Mouse (Mus musculus) CH12.LX (cell line): ENCODE measurements around the gene Usp36. TPM values are rescaled to one million over a fixed set of nuclear protein-coding genes. Genes with fewer than 3 reads are reported as not detected.

Experiments used
- DNase-seq: peaks from one replicate; pipeline ENCODE4 v3.0.0-alpha.2; 2013; ENCODE audit errors: extremely low read depth
- H3K27ac ChIP-seq: 2 replicates; pipeline ENCODE4 v1.5.1; 2012; ENCODE audit warnings: low read depth, mild to moderate bottlenecking, control low read depth, moderate library complexity; ENCODE audit not compliant: insufficient read depth
- H3K27me3 ChIP-seq: replicated peaks from 2 replicates; pipeline ENCODE3; 2012; ENCODE audit warnings: inconsistent platforms
- H3K36me3 ChIP-seq, 2 experiments: replicated peaks in 1 of 2; 2 replicates each; pipeline versions ENCODE3 to v1.6.1; 2012; ENCODE audit warnings: inconsistent platforms in 1 of 2, low read length in 1 of 2, mild to moderate bottlenecking in 1 of 2, mixed read lengths in 1 of 2, moderate library complexity in 1 of 2; ENCODE audit not compliant: control insufficient read depth in 1 of 2, insufficient read depth in 1 of 2
- H3K4me1 ChIP-seq, 2 experiments: 2 replicates each; pipeline ENCODE4 v1.6.1; 2012; ENCODE audit warnings: inconsistent platforms in 1 of 2, moderate library complexity in 1 of 2; ENCODE audit not compliant: insufficient read depth in 2 of 2, control insufficient read depth in 1 of 2
- H3K4me2 ChIP-seq: 2 replicates; pipeline ENCODE4 v1.6.1; 2012; ENCODE audit warnings: low read depth, mild to moderate bottlenecking, control low read depth; ENCODE audit not compliant: poor library complexity, insufficient read depth, severe bottlenecking
- H3K4me3 ChIP-seq, 3 experiments: fragments of 150-350 bp in 1 of 3; sonication (generic) in 1 of 3; replicated peaks in 1 of 3; 2 replicates each; pipeline versions ENCODE3 to v1.5.1; 2011 to 2012; ENCODE audit warnings: low read depth in 2 of 3, low read length in 2 of 3, mild to moderate bottlenecking in 2 of 3, moderate library complexity in 2 of 3, control low read depth in 1 of 3, improper control_type of control experiment in 1 of 3, inconsistent platforms in 1 of 3, mixed read lengths in 1 of 3; ENCODE audit not compliant: poor library complexity in 1 of 3
- H3K79me2 ChIP-seq: replicated peaks from 2 replicates; pipeline ENCODE4 v1.6.1; 2012; ENCODE audit warnings: mild to moderate bottlenecking, moderate library complexity; ENCODE audit not compliant: control insufficient read depth, poor library complexity, insufficient read depth, severe bottlenecking; ENCODE audit errors: extremely low read depth
- H3K9ac ChIP-seq: 2 replicates; pipeline ENCODE4 v1.6.1; 2012; ENCODE audit warnings: low read depth, mild to moderate bottlenecking, control low read depth, moderate library complexity; ENCODE audit not compliant: insufficient read depth
- H3K9me3 ChIP-seq: replicated peaks from 2 replicates; pipeline ENCODE3; 2012; ENCODE audit warnings: low read length, inconsistent platforms, mixed read lengths
- BHLHE40 ChIP-seq: IDR thresholded peaks from 2 replicates; pipeline ENCODE4 v1.6.1; 2011; ENCODE audit warnings: mild to moderate bottlenecking, low read depth, low read length, improper control_type of control experiment
- CHD1 ChIP-seq: IDR thresholded peaks from 2 replicates; pipeline ENCODE4 v1.6.1; 2012; ENCODE audit warnings: low read depth, low read length, improper control_type of control experiment, inconsistent platforms
- CHD2 ChIP-seq: IDR thresholded peaks from 2 replicates; pipeline ENCODE4 v1.6.1; 2011; ENCODE audit warnings: low read length, improper control_type of control experiment
- E2F4 ChIP-seq: IDR thresholded peaks from 2 replicates; pipeline ENCODE4 v1.6.1; 2011; ENCODE audit warnings: low read depth, low read length, improper control_type of control experiment; ENCODE audit not compliant: insufficient replicate concordance
- EP300 ChIP-seq: IDR thresholded peaks from 2 replicates; pipeline ENCODE4 v1.6.1; 2011; ENCODE audit warnings: low read length, improper control_type of control experiment
- HCFC1 ChIP-seq: IDR thresholded peaks from 2 replicates; pipeline ENCODE4 v1.6.1; 2012; ENCODE audit warnings: low read depth, mild to moderate bottlenecking, inconsistent platforms, low read length, improper control_type of control experiment
- IRF4 ChIP-seq: IDR thresholded peaks from 2 replicates; pipeline ENCODE4 v1.6.1; 2014; ENCODE audit warnings: low read depth, mild to moderate bottlenecking, inconsistent platforms, low read length, improper control_type of control experiment
- JUN ChIP-seq: IDR thresholded peaks from 2 replicates; pipeline ENCODE4 v1.6.1; 2011; ENCODE audit warnings: low read depth, mild to moderate bottlenecking, low read length, improper control_type of control experiment, moderate library complexity; ENCODE audit not compliant: insufficient read depth
- JUND ChIP-seq: conservative IDR thresholded peaks from 2 replicates; pipeline ENCODE4 v1.6.1; 2011; ENCODE audit warnings: low read depth, low read length, improper control_type of control experiment
- MAX ChIP-seq: IDR thresholded peaks from 2 replicates; pipeline ENCODE4 v1.6.1; 2011; ENCODE audit warnings: low read length, improper control_type of control experiment
- MEF2A ChIP-seq: IDR thresholded peaks from 2 replicates; pipeline ENCODE4 v1.6.1; 2014; ENCODE audit warnings: low read depth, mild to moderate bottlenecking, inconsistent platforms, low read length, improper control_type of control experiment, borderline replicate concordance
- MXI1 ChIP-seq: IDR thresholded peaks from 2 replicates; pipeline ENCODE4 v1.6.1; 2011; ENCODE audit warnings: mild to moderate bottlenecking, low read depth, low read length, improper control_type of control experiment
- MYC ChIP-seq: IDR thresholded peaks from 2 replicates; pipeline ENCODE4 v1.6.1; 2011; ENCODE audit warnings: low read depth, mild to moderate bottlenecking, improper control_type of control experiment, low read length
- NRF1 ChIP-seq: IDR thresholded peaks from 2 replicates; pipeline ENCODE4 v1.6.1; 2014; ENCODE audit warnings: low read depth, mild to moderate bottlenecking, inconsistent platforms, low read length, improper control_type of control experiment, moderate library complexity
- PAX5 ChIP-seq: IDR thresholded peaks from 2 replicates; pipeline ENCODE4 v1.6.1; 2012; ENCODE audit warnings: low read length, inconsistent platforms, mixed read lengths
- POLR2AphosphoS2 ChIP-seq: IDR thresholded peaks from 2 replicates; pipeline ENCODE4 v1.6.1; 2011; ENCODE audit warnings: low read depth, low read length, improper control_type of control experiment
- RCOR1 ChIP-seq: conservative IDR thresholded peaks from 2 replicates; pipeline ENCODE4 v1.6.1; 2012; ENCODE audit warnings: low read depth, mild to moderate bottlenecking, inconsistent platforms, low read length, improper control_type of control experiment
- SIN3A ChIP-seq: IDR thresholded peaks from 2 replicates; pipeline ENCODE4 v1.6.1; 2012; ENCODE audit warnings: low read length, improper control_type of control experiment, inconsistent platforms
- TBP ChIP-seq: conservative IDR thresholded peaks from 2 replicates; pipeline ENCODE4 v1.6.1; 2011; ENCODE audit warnings: low read depth, low read length, improper control_type of control experiment
- TCF12 ChIP-seq: IDR thresholded peaks from 2 replicates; pipeline ENCODE4 v1.6.1; 2014; ENCODE audit warnings: low read depth, mild to moderate bottlenecking, inconsistent platforms, low read length, improper control_type of control experiment
- USF1 ChIP-seq: IDR thresholded peaks from 2 replicates; pipeline ENCODE4 v1.6.1; 2014; ENCODE audit warnings: low read depth, mild to moderate bottlenecking, inconsistent platforms, low read length, improper control_type of control experiment
- ZC3H11A ChIP-seq: IDR thresholded peaks from 2 replicates; pipeline ENCODE4 v1.6.1; 2012; ENCODE audit warnings: low read depth, mild to moderate bottlenecking, inconsistent platforms, low read length, improper control_type of control experiment
- ZKSCAN1 ChIP-seq: IDR thresholded peaks from 2 replicates; pipeline ENCODE4 v1.6.1; 2012; ENCODE audit warnings: low read depth, inconsistent platforms, low read length, improper control_type of control experiment, borderline replicate concordance
- dilution Hi-C: fragments of 300-500 bp; cut with MboI; formaldehyde crosslinking; loops from 2 replicates; pipeline ENCODE4 v1.14.3; 2020; ENCODE audit warnings: low sequenced_read_pairs; ENCODE audit not compliant: extremely low pct_unique_long_range_greater_than_20kb, extremely low pct_ligation_motif_present
- in situ Hi-C: fragments of 300-500 bp; cut with MboI; formaldehyde crosslinking; loops from 3 replicates; pipeline ENCODE4 v1.14.3; 2019; ENCODE audit warnings: low sequenced_read_pairs, low pct_ligation_motif_present, low pct_unique_long_range_greater_than_20kb, mixed read lengths
- polyA plus RNA-seq: library from polyadenylated mRNA; unstranded; fragments of >175 nt; gene quantifications from 2 replicates; pipeline ENCODE4 v1.2.1, GENCODE M21; 2012; ENCODE audit warnings: low read depth; ENCODE audit not compliant: insufficient read length
- total RNA-seq, 2 experiments: library from RNA; depleted of rRNA; stranded (reverse); fragments of 300-350 nt in 1 of 2; fragments of >200 nt in 1 of 2; gene quantifications; 2 replicates each; pipeline ENCODE4 v1.2.3; 2012 to 2014

Usp36 gene
- total and polyA plus RNA-seq, 3 experiments, result 10.7 to 42.6 (median 19.5) TPM

- Histone ChIP-seq H3K4me3 (no peak overlapping the region), H3K9me3 (no peaks in the 10 kb centered on the region), H3K27me3 (no peaks in the 10 kb centered on the region), H3K9ac (no peak overlapping the region), H3K27ac (no peak overlapping the region), H3K4me2 (no peak overlapping the region), H3K36me3 (peaks cover 82 to 91% of the 10 kb centered on the region in 2 experiments), H3K79me2 (no peaks in the 10 kb centered on the region), H3K4me1 (peaks cover 2 to 30% of the 10 kb centered on the region in 2 experiments)
- no peak for DNase-seq
- dilution Hi-C loops (no loop called here), in situ Hi-C loops (no loop called here)
- TF ChIP-seq HCFC1 (no peak), CHD2 (no peak), RCOR1 (no peak), POLR2AphosphoS2 (no peak), JUND (no peak), BHLHE40 (no peak), ZC3H11A (no peak), MAX (no peak), CHD1 (no peak), USF1 (no peak), MYC (no peak), NRF1 (no peak), SIN3A (no peak), PAX5 (no peak), E2F4 (no peak), EP300 (no peak), IRF4 (no peak), JUN (no peak)
These were observed 30.5 kb downstream of the Usp36 start for GRCm38 (mm10) chr11:118259580-118259979.

GRCm38 (mm10) chr11:118256371-118256770, 33.7 kb downstream of the Usp36 start:
- H3K79me2 ChIP-seq, result no peaks in the 10 kb centered on the region
- no peak for DNase-seq
- H3K27me3 ChIP-seq, result no peaks in the 10 kb centered on the region
- no peak overlapping the region for H3K4me3 ChIP-seq
- peaks cover 16 to 51% of the 10 kb centered on the region in 2 experiments for H3K4me1 ChIP-seq
- no peak overlapping the region for H3K4me2 ChIP-seq
- no peak overlapping the region for H3K27ac ChIP-seq
- H3K9ac ChIP-seq, result no peak overlapping the region
- dilution Hi-C loops (no loop called here), in situ Hi-C loops (no loop called here)
- no peaks in the 10 kb centered on the region for H3K9me3 ChIP-seq
- TF ChIP-seq MEF2A (no peak), JUND (no peak), TCF12 (no peak), MXI1 (no peak), ZKSCAN1 (no peak), SIN3A (no peak), TBP (no peak), RCOR1 (no peak), USF1 (no peak)
- peaks cover 50 to 65% of the 10 kb centered on the region in 2 experiments for H3K36me3 ChIP-seq
